Mouse (Mus musculus): ENCODE data around the gene Krtap4-1. TPM values are rescaled to one million over a fixed set of nuclear protein-coding genes. Genes with fewer than 3 reads are reported as not detected.
"Not testable (repeated sequence)": the region's sequence is repeated elsewhere in the genome, so short reads cannot be mapped to it uniquely, and the experiment has no call there.

The Krtap4-1 gene
- total RNA-seq, 2 experiments from 2014 or later = not detected

DNA sequence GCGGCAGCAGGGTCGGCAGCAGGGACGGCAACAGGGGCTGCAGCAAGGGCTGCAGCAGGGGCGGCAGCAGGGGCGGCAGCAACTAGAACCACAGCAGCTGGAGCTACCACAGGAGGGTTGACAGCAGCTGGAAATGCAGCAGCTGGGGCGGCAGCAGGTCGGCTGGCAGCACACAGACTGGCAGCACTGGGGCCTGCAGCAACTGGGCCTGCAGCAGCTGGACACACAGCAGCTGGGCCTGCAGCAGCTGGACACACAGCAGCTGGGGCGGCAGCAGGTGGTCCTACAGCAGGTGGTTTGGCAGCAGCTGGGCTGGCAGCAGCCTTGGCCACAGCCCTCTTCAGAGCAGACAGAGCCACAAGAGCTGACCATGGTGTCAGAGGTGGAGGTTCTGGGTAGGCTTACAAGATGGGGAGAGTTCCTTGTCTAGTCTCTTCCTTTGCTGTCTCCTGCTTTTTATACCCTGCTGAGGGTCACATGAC is 6.7 kb upstream of the Krtap4-1 start, which contains the start of gene Krtap4-2:
Gene Krtap4-2, minus strand, starts transcription at position 432 of the 482 bp plus-strand sequence.
- DNase-seq (ENCODE audit: extremely low spot score in 1 of 2, low spot score in 2 of 2) = no peak
- no peak for TF ChIP-seq CTCF (IDR thresholded peaks at IDR 0.05)
- intact Hi-C loops (cut with DNase I) = loop anchor here (5.0 kb wide), 2 partner anchors 77 to 167 kb away; partner anchors contain the start of genes Gm11939 and Krtap3-2
- H3K4me3 ChIP-seq = no peak within 1 kb of the TSS
- no peak within 1 kb of the TSS for H3K27ac ChIP-seq

DNA sequence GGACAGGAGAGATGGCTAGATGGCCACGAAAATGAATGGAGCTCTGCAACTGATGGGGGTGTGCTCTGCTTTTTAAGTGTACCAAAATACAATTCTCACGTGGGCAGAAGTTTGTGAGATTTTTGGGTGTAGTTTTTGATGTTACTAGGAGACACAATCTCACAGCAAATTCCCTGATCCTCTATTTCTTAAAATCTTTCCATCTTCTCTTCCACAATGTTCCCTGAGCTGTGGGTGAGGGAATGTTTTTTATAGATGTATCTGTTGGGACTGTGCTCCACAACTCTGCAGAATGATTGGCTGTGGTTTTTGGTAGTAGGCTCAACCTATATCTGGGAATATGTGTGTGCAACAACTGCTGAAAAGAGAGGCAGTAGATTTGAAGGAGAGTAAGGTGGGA is 5.3 kb upstream of the Krtap4-1 start:
- Histone ChIP-seq H3K27ac (no peak overlapping the region), H3K4me3 (no peak overlapping the region)
- no peak for DNase-seq (ENCODE audit: extremely low spot score in 1 of 2, low spot score in 2 of 2)
- intact Hi-C loops (cut with DNase I) = loop anchor here (5.0 kb wide), 2 partner anchors 76 to 166 kb away; partner anchors contain the start of genes Gm11939 and Krtap3-2
- no peak for TF ChIP-seq CTCF (IDR thresholded peaks at IDR 0.05)

DNA sequence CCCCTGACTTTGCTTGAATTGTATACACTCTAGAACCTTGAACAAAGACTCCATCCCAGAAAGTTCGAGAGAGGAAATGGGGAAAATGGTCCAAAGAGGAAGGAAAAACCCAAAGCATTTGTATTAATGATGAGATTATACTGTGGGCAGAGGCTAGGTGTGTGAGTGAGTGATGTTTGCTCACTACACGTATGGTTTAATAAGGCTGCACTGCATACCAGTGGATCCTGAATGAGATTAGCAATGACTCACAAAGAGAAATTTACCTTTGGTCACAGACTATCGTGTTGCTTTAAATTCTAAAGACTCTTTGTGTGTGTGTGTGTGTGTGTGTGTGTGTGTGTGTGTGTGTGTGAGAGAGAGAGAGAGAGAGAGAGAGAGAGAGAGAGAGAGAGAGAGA is 2.9 kb upstream of the Krtap4-1 start:
- DNase-seq (ENCODE audit: extremely low spot score in 1 of 2, low spot score in 2 of 2) = no peak
- intact Hi-C loops (cut with DNase I) = loop anchor here (5.0 kb wide), 2 partner anchors 74 to 164 kb away; partner anchors contain the start of genes Gm11939 and Krtap3-2
- H3K27ac ChIP-seq = no peak overlapping the region
- TF ChIP-seq CTCF (IDR thresholded peaks at IDR 0.05) = no peak
- no peak overlapping the region for H3K4me3 ChIP-seq

DNA sequence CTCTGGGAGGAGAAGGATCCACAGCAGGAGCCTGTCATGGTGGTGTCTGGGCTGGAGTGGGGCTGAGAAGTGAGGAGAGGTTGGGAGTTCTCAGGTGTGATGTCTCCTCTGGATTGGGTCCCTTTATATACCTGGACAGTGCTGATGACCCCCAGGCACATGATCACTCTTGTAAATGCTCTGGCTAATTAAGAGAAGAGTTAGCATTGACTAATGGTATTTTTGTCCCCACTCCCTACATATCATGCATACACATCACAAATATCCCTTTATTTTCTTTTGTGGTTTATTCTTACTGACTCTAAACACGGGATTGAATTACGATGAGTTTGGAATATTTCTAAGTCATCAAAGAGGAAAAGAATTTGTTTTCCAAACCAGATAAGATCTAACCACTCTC is 7.7 kb downstream of the Krtap4-1 start, which contains the start of gene Gm11562:
Gene Gm11562, minus strand, starts transcription at position 101 of the 400 bp plus-strand sequence.
- TF ChIP-seq CTCF (IDR thresholded peaks at IDR 0.05) = no peak
- no peak for DNase-seq (ENCODE audit: extremely low spot score in 1 of 2, low spot score in 2 of 2)
- H3K27ac ChIP-seq = no peak within 1 kb of the TSS
- no peak within 1 kb of the TSS for H3K4me3 ChIP-seq
- intact Hi-C loops (cut with DNase I) = no loop called here

DNA sequence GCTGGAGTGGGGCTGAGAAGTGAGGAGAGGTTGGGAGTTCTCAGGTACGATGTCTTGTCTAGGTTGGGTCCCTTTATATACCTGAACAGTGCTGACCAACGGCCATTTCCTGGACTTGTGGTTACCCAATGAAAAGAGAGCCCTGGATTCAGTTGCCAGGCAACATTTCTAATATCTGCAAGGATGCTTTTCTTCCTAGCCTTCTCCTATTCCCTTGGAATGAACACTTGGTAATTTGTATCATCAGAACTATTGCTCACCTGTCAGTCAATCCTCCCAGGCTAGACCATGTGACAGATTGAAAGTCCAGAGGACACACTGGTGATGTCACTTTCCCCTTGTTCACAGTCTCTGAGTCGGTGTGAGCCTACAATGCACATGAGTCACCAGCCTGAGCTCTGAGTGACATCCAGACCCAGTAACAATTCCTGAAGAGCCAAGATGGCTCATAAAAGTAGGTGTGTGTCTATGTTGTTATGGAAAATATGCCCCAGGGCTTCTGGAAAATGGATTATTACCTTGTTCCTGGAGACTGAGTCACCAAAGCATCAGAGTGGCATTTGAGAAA is 13.2 kb downstream of the Krtap4-1 start, which contains the start of gene Krtap2-4:
Gene Krtap2-4, minus strand, starts transcription at position 51 of the 568 bp plus-strand sequence.
- DNase-seq (ENCODE audit: extremely low spot score in 1 of 2, low spot score in 2 of 2) = no peak
- Histone ChIP-seq H3K27ac (no peak within 1 kb of the TSS), H3K4me3 (no peak within 1 kb of the TSS)
- intact Hi-C loops (cut with DNase I) = no loop called here
- TF ChIP-seq CTCF (IDR thresholded peaks at IDR 0.05) = no peak

DNA sequence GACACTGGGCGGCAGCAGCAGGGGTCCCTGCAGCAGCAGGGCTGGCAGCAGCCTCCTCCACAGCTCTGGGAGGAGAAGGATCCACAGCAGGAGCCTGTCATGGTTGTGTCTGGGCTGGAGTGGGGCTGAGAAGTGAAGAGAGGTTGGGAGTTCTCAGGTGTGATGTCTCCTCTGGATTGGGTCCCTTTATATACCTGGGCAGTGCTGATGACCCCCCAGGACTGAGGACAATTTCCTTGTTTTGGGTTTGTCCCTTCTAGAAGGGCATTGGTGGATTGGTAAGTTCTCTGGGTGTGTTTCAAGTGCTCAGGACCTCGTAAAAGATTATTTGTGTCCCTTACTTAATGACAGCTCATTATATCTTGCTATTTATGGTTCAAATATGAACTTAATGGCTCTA is 17.9 kb downstream of the Krtap4-1 start, which contains the start of gene Gm11937:
Gene Gm11937, minus strand, starts transcription at position 101 of the 400 bp plus-strand sequence.
- intact Hi-C loops (cut with DNase I); H3K4me3 ChIP-seq; DNase-seq (ENCODE audit: extremely low spot score in 1 of 2, low spot score in 2 of 2): not testable (repeated sequence)
- peak within 1 kb of the TSS; percentile 53; the same call in 1 of the 2 replicates for H3K27ac ChIP-seq

DNA sequence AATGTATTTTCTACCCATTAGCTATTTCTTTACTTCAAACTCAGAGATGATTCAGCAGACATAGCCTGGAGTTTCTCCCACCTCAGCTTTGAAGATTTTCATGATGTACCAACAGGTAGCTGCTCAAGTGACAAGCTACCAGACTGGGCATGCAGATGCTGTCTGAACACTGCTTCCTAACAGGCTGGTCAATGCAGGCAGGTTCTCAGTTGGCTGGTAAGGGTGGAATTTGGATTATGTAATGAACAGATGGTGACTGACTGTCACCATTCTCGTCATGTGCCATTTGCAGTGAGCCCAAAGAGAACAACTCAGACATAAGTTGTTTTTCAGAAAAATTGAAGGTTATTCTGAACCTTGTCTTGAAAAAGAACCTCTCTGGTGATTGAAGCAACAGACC is 18.9 kb downstream of the Krtap4-1 start:
- intact Hi-C loops (cut with DNase I) = no loop called here

DNA sequence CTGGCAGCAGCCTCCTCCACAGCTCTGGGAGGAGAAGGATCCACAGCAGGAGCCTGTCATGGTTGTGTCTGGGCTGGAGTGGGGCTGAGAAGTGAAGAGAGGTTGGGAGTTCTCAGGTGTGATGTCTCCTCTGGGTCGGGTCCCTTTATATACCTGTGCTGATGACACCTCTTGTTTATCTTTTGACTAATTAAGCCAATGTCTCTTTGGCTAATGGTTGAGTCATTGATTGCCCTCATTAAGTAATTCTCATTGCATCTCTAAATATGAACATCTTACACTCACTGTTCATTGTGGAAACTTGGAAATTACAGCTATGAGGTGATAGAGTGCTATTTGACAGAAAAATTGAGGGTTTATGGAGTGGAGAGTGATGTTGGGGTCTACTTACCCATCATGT is 24.8 kb downstream of the Krtap4-1 start, which contains the start of gene Gm11938:
Gene Gm11938, minus strand, starts transcription at position 101 of the 400 bp plus-strand sequence.
- H3K4me3 ChIP-seq; DNase-seq (ENCODE audit: extremely low spot score in 1 of 2, low spot score in 2 of 2); H3K27ac ChIP-seq; intact Hi-C loops (cut with DNase I): not testable (repeated sequence)

More for the DNA sequence above, 18.9 kb downstream of the Krtap4-1 start:
- Histone ChIP-seq H3K4me3 (no peak overlapping the region), H3K27ac (no peak overlapping the region; the same call in 1 of the 2 replicates)
- peak; percentile 16 to 32 for DNase-seq (ENCODE audit: extremely low spot score in 1 of 2, low spot score in 2 of 2)
- TF ChIP-seq CTCF (IDR thresholded peaks at IDR 0.05) = no peak

DNA sequence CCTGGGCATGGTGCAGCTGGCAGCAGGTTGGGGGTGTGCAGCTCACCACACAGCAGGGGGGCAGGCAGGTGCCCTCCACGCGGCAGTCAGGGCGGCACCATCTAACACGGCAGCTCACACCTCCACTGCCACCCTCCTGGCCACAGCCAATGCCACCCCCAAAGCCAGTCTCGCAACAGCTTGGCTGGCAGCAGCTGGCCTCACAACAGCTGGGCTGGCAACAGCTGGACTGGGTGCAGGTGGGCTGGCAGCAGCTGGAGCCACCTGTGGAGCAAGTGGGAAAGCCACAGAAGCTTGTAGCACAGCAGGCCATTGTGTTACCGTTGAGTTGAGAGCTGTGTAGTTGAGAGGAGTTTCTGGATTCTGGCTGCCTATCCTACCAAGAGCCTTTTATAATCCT is 30.3 kb downstream of the Krtap4-1 start, which contains the start of gene Krtap9-3:
Gene Krtap9-3, minus strand, starts transcription at position 364 of the 400 bp plus-strand sequence.
- intact Hi-C loops (cut with DNase I); DNase-seq (ENCODE audit: extremely low spot score in 1 of 2, low spot score in 2 of 2); H3K4me3 ChIP-seq; H3K27ac ChIP-seq: not testable (repeated sequence)

DNA sequence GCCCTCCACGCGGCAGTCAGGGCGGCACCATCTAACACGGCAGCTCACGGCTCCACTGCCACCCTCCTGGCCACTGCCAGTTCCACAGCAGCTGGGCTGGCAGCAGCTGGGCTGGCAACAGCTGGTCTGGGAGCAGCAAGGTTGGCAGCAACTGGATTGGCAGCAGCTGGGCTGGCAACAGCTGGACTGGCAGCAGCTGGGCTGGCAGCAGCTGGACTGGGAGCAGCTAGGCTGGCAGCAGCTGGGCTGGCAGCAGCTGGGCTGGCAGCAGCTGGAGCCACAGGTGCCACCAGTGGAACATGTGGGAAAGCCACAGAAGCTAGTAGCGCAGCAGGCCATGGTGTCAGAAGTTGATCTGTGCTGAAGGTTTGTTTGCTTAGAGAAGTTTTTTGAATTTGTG is 37.1 kb downstream of the Krtap4-1 start, which contains the start of gene Krtap1-3:
Gene Krtap1-3, minus strand, starts transcription at position 359 of the 400 bp plus-strand sequence.
- Histone ChIP-seq H3K27ac (no peak within 1 kb of the TSS), H3K4me3 (no peak within 1 kb of the TSS)
- no peak for TF ChIP-seq CTCF (IDR thresholded peaks at IDR 0.05)
- intact Hi-C loops (cut with DNase I) = no loop called here
- DNase-seq (ENCODE audit: extremely low spot score in 1 of 2, low spot score in 2 of 2) = no peak

DNA sequence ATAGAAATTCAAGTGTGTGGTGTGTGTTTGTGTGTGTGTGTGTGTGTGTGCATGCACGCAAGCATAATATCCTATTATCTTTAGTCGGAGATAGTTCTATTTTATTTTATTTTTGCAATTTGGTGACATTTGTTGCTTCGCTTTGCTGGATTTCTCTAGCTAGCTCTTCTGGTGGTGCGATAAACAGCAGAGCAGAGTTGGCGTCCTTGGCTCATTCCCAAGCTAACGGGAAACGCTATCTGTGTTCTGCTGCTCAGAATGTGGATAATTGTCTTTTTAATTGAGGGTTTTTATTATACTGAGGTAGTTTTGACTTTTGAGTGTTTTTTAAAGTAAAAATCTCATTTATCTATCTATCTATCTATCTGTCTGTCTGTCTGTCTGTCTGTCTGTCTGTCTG is 42.9 kb downstream of the Krtap4-1 start:
- Histone ChIP-seq H3K27ac (no peak overlapping the region), H3K4me3 (no peak overlapping the region)
- no peak for TF ChIP-seq CTCF (IDR thresholded peaks at IDR 0.05)
- intact Hi-C loops (cut with DNase I) = no loop called here
- no peak for DNase-seq (ENCODE audit: extremely low spot score in 1 of 2, low spot score in 2 of 2)

DNA sequence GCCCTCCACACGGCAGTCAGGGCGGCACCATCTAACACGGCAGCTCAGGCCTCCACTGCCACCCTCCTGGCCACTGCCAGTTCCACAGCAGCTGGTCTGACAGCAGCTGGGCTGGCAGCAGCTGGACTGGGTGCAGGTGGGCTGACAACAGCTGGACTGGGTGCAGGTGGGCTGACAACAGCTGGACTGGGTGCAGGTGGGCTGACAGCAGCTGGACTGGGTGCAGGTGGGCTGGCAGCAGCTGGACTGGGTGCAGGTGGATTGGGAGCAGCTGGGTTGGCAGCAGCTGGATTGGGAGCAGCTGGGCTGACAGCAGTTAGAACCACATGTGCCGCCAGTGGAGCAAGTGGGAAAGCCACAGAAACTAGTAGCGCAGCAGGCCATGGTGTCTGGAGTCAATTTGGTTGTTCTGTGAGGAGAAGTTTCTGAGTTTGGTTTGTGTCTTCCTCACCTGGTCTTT is 44.8 kb downstream of the Krtap4-1 start, which contains the start of gene Krtap1-4:
Gene Krtap1-4, minus strand, starts transcription at position 410 of the 460 bp plus-strand sequence.
- Histone ChIP-seq H3K27ac (no peak within 1 kb of the TSS), H3K4me3 (no peak within 1 kb of the TSS)
- TF ChIP-seq CTCF (IDR thresholded peaks at IDR 0.05) = no peak
- no peak for DNase-seq (ENCODE audit: extremely low spot score in 1 of 2, low spot score in 2 of 2)
- intact Hi-C loops (cut with DNase I) = no loop called here

All from left cerebral cortex, adult 2 months (tissue).